Mouse (Mus musculus) erythroblast, embryonic 14.5 days (primary cell): ENCODE measurements around the gene Elob.

Experiments used
- GATA1 ChIP-seq: IDR thresholded peaks from 2 replicates; pipeline ENCODE4 v1.6.1; 2012; ENCODE audit warnings: low read length, inconsistent platforms, mixed read lengths
- TAL1 ChIP-seq: IDR thresholded peaks from 3 replicates; pipeline ENCODE4 v1.6.1; 2012; ENCODE audit warnings: low read length, inconsistent platforms, mixed read lengths

GRCm38 (mm10) chr17:23862926-23863325 lies 34.0 kb upstream of the Elob start:
- TF ChIP-seq TAL1 (no peak), GATA1 (no peak)
